Mouse (Mus musculus): ENCODE measurements at regions not wholly inside any gene's neighbourhood (a gene's known extent, or its start where the extent isn't known, plus 50 kb on each side); places are given as distances from the start of the nearest gene placed in this dataset.
"Not testable (repeated sequence)": the region's sequence is repeated elsewhere in the genome, so short reads cannot be mapped to it uniquely, and the experiment has no call there.

GRCm38 (mm10) chr4:23567827-23568226 is 928.4 kb upstream of the Mms22l start:
- no peak for DNase-seq

- no peak for DNase-seq
Observed at GRCm38 (mm10) chr4:23573013-23573412, 923.2 kb upstream of the Mms22l start.

GRCm38 (mm10) chr4:23587412-23587811 is 908.8 kb upstream of the Mms22l start:
- no peak for DNase-seq

GRCm38 (mm10) chr4:23590883-23591282 is 905.4 kb upstream of the Mms22l start:
- DNase-seq: no peak

GRCm38 (mm10) chr4:23591593-23591992 is 904.7 kb upstream of the Mms22l start:
- DNase-seq: no peak

GRCm38 (mm10) chr4:23600070-23600469 is 896.2 kb upstream of the Mms22l start:
- no peak for DNase-seq

- no peak for DNase-seq
Observed at GRCm38 (mm10) chr4:23601426-23602293, 894.6 kb upstream of the Mms22l start.

GRCm38 (mm10) chr4:23602294-23602932 is 893.8 kb upstream of the Mms22l start:
- no peak for DNase-seq

GRCm38 (mm10) chr4:23607348-23607747 is 888.9 kb upstream of the Mms22l start:
- DNase-seq: no peak

GRCm38 (mm10) chr4:23621208-23621607 is 875.0 kb upstream of the Mms22l start:
- no peak for DNase-seq

GRCm38 (mm10) chr4:23622231-23622630 is 874.0 kb upstream of the Mms22l start:
- no peak for DNase-seq

- no peak for DNase-seq
Observed at GRCm38 (mm10) chr4:23636231-23636928, 859.9 kb upstream of the Mms22l start.

- no peak for DNase-seq
Observed at GRCm38 (mm10) chr4:23636929-23637235, 859.4 kb upstream of the Mms22l start.

GRCm38 (mm10) chr4:23656671-23657070 is 839.6 kb upstream of the Mms22l start:
- not testable (repeated sequence) for DNase-seq

- DNase-seq: no peak
Observed at GRCm38 (mm10) chr4:23668896-23669295, 827.4 kb upstream of the Mms22l start.

GRCm38 (mm10) chr4:23703626-23704025 is 792.6 kb upstream of the Mms22l start:
- no peak for DNase-seq

GRCm38 (mm10) chr4:23710716-23711115 is 785.5 kb upstream of the Mms22l start:
- no peak for DNase-seq

GRCm38 (mm10) chr4:23713781-23714415 is 782.4 kb upstream of the Mms22l start:
- DNase-seq: no peak

GRCm38 (mm10) chr4:23727846-23728245 is 768.4 kb upstream of the Mms22l start:
- DNase-seq: no peak

- no peak for DNase-seq
Observed at GRCm38 (mm10) chr4:23732471-23732870, 763.8 kb upstream of the Mms22l start.

- DNase-seq: no peak
Observed at GRCm38 (mm10) chr4:23744079-23744478, 752.2 kb upstream of the Mms22l start.

GRCm38 (mm10) chr4:23758005-23758404 is 738.2 kb upstream of the Mms22l start:
- no peak for DNase-seq

Measured in cerebellum, adult 18-20 months (tissue).